Mouse (Mus musculus): ENCODE results near the gene H2-Eb1.

GRCm38 (mm10) chr17:34281836-34282235 lies 23.8 kb upstream of the H2-Eb1 start:
- TF ChIP-seq CTCF (IDR thresholded peaks at IDR 0.05; ENCODE audit: low read depth, low read length), result no peak
- TF ChIP-seq POLR2A (IDR thresholded peaks at IDR 0.05; ENCODE audit: borderline replicate concordance, low read depth, low read length), result no peak
